Mouse (Mus musculus): ENCODE measurements around the gene Rab11fip4.

GRCm38 (mm10) chr11:79590664-79591590 lies at the start of gene Rab11fip4:
- no peak for TF ChIP-seq POLR2A (IDR thresholded peaks at IDR 0.05; ENCODE audit: low read depth, low read length)
- TF ChIP-seq CTCF (conservative IDR thresholded peaks at IDR 0.05; ENCODE audit: insufficient read depth, insufficient read length, low read depth, low read length): no peak
